Mouse (Mus musculus) brain, embryonic 14.5 days (tissue): ENCODE results near the gene C5ar2.

ENCODE experiments used
- CTCF ChIP-seq: fragments of 200-500 bp; IDR thresholded peaks from 2 replicates; pipeline ENCODE4 v1.5.1; 2012; ENCODE audit warnings: inconsistent platforms, mild to moderate bottlenecking, moderate library complexity, borderline replicate concordance; ENCODE audit not compliant: insufficient read depth, insufficient read length; ENCODE audit errors: extremely low read depth
- POLR2A ChIP-seq: fragments of 200-500 bp; IDR thresholded peaks from 2 replicates; pipeline ENCODE4 v1.6.1; 2012; ENCODE audit warnings: mild to moderate bottlenecking, inconsistent platforms, borderline replicate concordance; ENCODE audit not compliant: poor library complexity, insufficient read depth, insufficient read length, severe bottlenecking; ENCODE audit errors: extremely low read depth

DNA sequence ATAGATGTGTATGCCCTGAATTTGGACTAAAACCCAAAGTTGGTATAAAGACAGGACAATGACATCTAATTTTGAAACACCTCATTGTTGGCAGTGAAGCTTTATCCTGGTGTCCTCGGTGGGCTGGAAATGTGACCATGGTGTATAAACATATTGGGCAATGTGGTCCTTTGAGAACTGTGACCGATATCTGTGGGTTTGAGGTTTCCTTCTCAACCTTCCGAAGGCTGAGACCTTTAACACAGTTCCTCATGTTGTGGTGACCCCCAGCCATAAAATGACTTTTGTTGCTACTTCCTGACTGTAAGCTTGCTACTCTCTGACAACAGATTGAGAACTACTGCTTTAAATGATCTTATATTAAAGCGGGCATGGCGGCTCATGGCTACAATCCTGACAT is 6.7 kb upstream of the C5ar2 start:
- TF ChIP-seq POLR2A (no peak), CTCF (no peak)
